Mouse (Mus musculus) liver, embryonic 11.5 days (tissue): ENCODE measurements at regions not wholly inside any gene's neighbourhood (a gene's known extent, or its start where the extent isn't known, plus 50 kb on each side); places are given as distances from the start of the nearest gene placed in this dataset.

Source experiments
- ATAC-seq: fragments of 200-750 bp; cut with Nextera tagmentation; replicated peaks from 2 replicates; pipeline ENCODE4 v1.8.0; 2017; ENCODE audit warnings: moderate number of reproducible peaks, mild to moderate bottlenecking, moderate TSS enrichment, moderate library complexity; ENCODE audit not compliant: low FRiP score
- DNase-seq: peaks from one replicate; pipeline ENCODE4 v3.0.0-alpha.2; 2017; ENCODE audit warnings: low spot score
- H3K27ac ChIP-seq: fragments of 300-500 bp; sonication (generic); 2 replicates; pipeline ENCODE4 v1.5.1; 2014; ENCODE audit warnings: mild to moderate bottlenecking, low read depth, low read length, control low read depth
- H3K27me3 ChIP-seq: fragments of 300-500 bp; sonication (generic); replicated peaks from 2 replicates; pipeline ENCODE4 v1.6.1; 2014; ENCODE audit warnings: low read length, mixed read lengths; ENCODE audit not compliant: control insufficient read depth, insufficient read depth
- H3K36me3 ChIP-seq: fragments of 300-500 bp; sonication (generic); 2 replicates; pipeline ENCODE4 v1.6.1; 2014; ENCODE audit warnings: mild to moderate bottlenecking, low read length, moderate library complexity, mixed read lengths; ENCODE audit not compliant: control insufficient read depth, insufficient read depth
- H3K4me1 ChIP-seq: fragments of 300-500 bp; sonication (generic); replicated peaks from 2 replicates; pipeline ENCODE4 v1.6.1; 2014; ENCODE audit warnings: low read length, mixed read lengths; ENCODE audit not compliant: control insufficient read depth, insufficient read depth
- H3K4me2 ChIP-seq: fragments of 300-500 bp; sonication (generic); 2 replicates; pipeline ENCODE4 v1.6.1; 2014; ENCODE audit warnings: mild to moderate bottlenecking, control low read depth, moderate library complexity
- H3K4me3 ChIP-seq: fragments of 300-500 bp; sonication (generic); 2 replicates; pipeline ENCODE4 v1.5.1; 2014; ENCODE audit warnings: low read depth, low read length, control low read depth
- H3K9ac ChIP-seq: fragments of 300-500 bp; sonication (generic); 2 replicates; pipeline ENCODE4 v1.6.1; 2014; ENCODE audit warnings: low read depth, low read length, control low read depth
- H3K9me3 ChIP-seq: fragments of 300-500 bp; sonication (generic); 2 replicates; pipeline ENCODE4 v1.6.1; 2016; ENCODE audit warnings: low read length, inconsistent platforms, mixed read lengths; ENCODE audit not compliant: control insufficient read depth
- WGBS: fragments of 180-500 bp; shearing (Covaris S2); extraction: QIAGEN DNeasy Blood & Tissue Kit; methylation state at CpG from one replicate; pipeline ENCODE4 v1.1.7; 2014; 5-methylcytosine and 5-hydroxymethylcytosine counted together

- WGBS, result 68% methylated on average over 1 of the region's 1 CpGs
- H3K36me3 ChIP-seq, result no peaks in the 10 kb centered on the region
Observed at GRCm38 (mm10) chr9:90407573-90407972, 137.0 kb upstream of the Tbc1d2b start.

DNA sequence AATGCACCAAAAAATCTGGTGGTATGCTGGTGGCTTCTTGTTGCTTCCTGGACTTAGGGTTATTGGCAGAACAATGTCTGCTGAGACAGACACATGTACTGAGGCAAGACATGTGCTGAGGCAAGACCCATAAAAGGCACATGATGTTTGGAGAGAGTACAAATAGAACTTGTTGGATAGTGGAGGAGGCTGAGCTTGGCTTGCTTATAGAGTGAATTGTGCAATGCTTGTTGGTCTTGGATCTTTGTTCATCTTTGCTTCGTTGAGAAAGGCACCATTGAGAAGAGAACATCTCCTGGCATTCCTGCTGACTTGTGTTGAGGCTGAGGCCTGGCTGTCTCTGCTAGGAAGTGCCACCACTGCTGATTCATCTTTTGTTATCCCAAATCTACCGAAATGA lies 117.8 kb upstream of the Tbc1d2b start:
- no peaks in the 10 kb centered on the region for H3K4me1 ChIP-seq
- H3K4me2 ChIP-seq, result no peak overlapping the region
- no peak overlapping the region for H3K9ac ChIP-seq
- DNase-seq (no peak), ATAC-seq (no peak)
- no peaks in the 10 kb centered on the region for H3K27me3 ChIP-seq
- H3K4me3 ChIP-seq, result no peak overlapping the region
- 58% methylated on average over 2 of the region's 2 CpGs for WGBS
- no peaks in the 10 kb centered on the region for H3K36me3 ChIP-seq
- H3K9me3 ChIP-seq, result no peaks in the 10 kb centered on the region
- H3K27ac ChIP-seq, result no peak overlapping the region

More at GRCm38 (mm10) chr9:90407573-90407972, 137.0 kb upstream of the Tbc1d2b start:
- Histone ChIP-seq H3K4me3 (no peak overlapping the region), H3K4me2 (no peak overlapping the region), H3K4me1 (no peaks in the 10 kb centered on the region), H3K9me3 (no peaks in the 10 kb centered on the region), H3K9ac (no peak overlapping the region), H3K27ac (no peak overlapping the region), H3K27me3 (no peaks in the 10 kb centered on the region)
- DNase-seq (no peak), ATAC-seq (no peak)

DNA sequence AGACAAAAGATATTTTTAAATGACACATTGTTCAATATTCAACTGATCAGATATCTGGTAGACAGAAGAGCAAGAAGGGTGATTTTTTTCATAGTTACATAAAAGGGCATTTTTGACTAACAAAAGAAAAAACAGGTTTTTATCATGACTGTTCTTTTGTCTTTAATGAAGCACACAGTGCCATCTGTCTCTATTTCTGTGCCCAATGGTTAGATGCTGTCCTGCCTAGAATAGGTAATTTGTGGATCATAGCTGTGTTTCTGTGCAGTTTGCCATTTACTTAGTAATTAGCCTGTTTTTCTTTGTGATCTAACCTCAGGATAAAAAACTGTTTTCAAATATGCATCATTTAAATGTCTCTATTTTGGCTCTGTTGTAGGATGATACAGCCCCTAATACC lies 114.4 kb upstream of the Tbc1d2b start:
- Histone ChIP-seq H3K4me2 (no peak overlapping the region), H3K4me1 (no peaks in the 10 kb centered on the region), H3K36me3 (no peaks in the 10 kb centered on the region), H3K27me3 (no peaks in the 10 kb centered on the region), H3K9me3 (no peaks in the 10 kb centered on the region), H3K9ac (no peak overlapping the region), H3K4me3 (no peak overlapping the region), H3K27ac (no peak overlapping the region)
- no peak for ATAC-seq
- DNase-seq, result no peak

DNA sequence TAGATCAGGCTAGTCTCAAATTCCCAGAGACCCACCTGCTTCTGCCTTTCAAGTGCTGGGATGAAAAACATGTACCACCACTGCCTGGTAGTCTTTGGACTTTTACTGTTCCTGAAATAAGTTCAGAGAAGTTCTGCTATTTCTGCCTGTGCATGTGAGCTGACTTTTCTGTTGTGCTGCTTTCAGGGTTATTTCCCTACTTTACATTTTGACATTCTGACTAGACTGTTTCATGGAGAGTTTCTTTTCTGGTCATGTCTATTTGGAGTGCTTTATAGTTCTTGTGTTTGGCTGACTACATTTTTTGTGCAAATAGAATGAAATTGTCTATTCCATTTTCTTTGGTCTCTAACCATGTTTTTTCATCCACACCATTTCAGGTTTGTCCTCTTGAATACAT lies 109.5 kb upstream of the Tbc1d2b start:
- ATAC-seq (no peak), DNase-seq (no peak)
- Histone ChIP-seq H3K27me3 (no peaks in the 10 kb centered on the region), H3K36me3 (no peaks in the 10 kb centered on the region), H3K4me2 (no peak overlapping the region), H3K4me3 (no peak overlapping the region), H3K4me1 (no peaks in the 10 kb centered on the region), H3K9me3 (no peaks in the 10 kb centered on the region), H3K27ac (no peak overlapping the region), H3K9ac (no peak overlapping the region)

DNA sequence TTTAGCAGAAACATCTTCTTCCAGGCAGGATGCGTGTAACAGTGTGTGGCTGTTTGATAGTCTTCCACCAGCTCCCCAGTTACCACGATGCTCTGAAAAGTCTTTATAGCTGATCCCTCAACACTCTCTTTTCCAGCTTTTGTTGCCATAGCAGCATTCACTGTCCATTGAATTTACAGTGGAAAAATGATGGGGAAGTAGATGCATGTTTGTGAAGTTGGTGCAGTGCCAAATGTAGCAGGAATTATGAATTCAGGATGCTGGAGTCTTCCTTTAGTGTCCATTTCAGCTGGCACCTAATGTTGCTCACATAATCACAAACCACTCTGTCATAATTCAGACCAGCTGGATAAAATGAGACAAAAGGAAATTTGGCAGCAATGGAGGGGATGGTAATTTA lies 99.0 kb upstream of the Tbc1d2b start:
- WGBS, result 69% methylated on average over 2 of the region's 2 CpGs
- Histone ChIP-seq H3K4me1 (no peaks in the 10 kb centered on the region), H3K9me3 (no peaks in the 10 kb centered on the region), H3K4me2 (no peak overlapping the region), H3K27me3 (no peaks in the 10 kb centered on the region), H3K9ac (no peak overlapping the region), H3K27ac (no peak overlapping the region), H3K36me3 (no peaks in the 10 kb centered on the region), H3K4me3 (no peak overlapping the region)
- DNase-seq (no peak), ATAC-seq (no peak)

DNA sequence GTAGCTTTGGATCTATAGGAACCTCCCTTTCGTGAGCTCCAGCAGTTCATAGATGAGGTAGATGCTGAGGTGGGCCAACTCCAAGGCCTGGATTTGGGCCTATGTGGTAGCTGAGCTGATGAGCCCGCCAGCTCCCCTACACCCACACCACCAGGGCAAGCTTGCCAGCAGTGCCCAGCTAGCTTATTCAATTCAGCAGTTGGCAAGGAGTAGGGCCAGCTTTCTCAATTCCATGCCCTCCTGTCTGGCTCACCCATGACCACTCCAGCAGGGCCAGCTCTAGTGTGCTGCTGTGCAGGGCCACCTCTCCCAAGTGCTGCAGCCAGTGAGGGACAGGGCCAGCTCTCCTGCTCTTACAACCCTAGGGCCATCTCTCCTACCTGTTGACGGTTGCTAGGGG lies 97.1 kb upstream of the Tbc1d2b start:
- Histone ChIP-seq H3K4me3 (no peak overlapping the region), H3K27me3 (no peaks in the 10 kb centered on the region), H3K27ac (no peak overlapping the region), H3K36me3 (no peaks in the 10 kb centered on the region), H3K4me2 (no peak overlapping the region), H3K9ac (no peak overlapping the region), H3K4me1 (no peaks in the 10 kb centered on the region), H3K9me3 (no peaks in the 10 kb centered on the region)
- 77% methylated on average over 3 of the region's 3 CpGs for WGBS
- DNase-seq (no peak), ATAC-seq (no peak)

DNA sequence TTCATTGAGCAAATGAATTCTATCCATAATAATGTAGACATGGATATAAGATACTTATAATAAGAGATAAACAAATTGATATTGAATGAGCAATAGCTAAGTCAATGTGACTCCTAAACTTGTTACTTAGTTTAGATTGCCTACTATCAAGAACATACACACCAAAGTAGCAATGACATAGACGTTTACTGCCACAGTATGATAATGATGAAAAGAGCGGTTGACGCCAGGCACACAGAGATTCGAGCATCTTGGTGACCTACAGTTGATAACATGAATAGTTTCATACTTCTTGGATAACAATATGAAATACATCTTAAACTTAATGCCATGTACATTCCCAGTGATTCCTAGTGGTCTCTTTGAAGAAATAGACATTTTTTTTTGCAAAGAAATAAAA lies 55.9 kb upstream of the Tbc1d2b start:
- 71% methylated on average over 4 of the region's 4 CpGs for WGBS
- Histone ChIP-seq H3K9me3 (no peaks in the 10 kb centered on the region), H3K4me3 (no peak overlapping the region), H3K4me1 (no peaks in the 10 kb centered on the region), H3K4me2 (no peak overlapping the region), H3K9ac (no peak overlapping the region), H3K27ac (no peak overlapping the region), H3K27me3 (no peaks in the 10 kb centered on the region), H3K36me3 (no peaks in the 10 kb centered on the region)
- DNase-seq (no peak), ATAC-seq (peak; percentile 90)
